Mouse (Mus musculus) layer of hippocampus, adult 2 months (tissue): ENCODE data around the gene Cela3b. TPM values are rescaled to one million over a fixed set of nuclear protein-coding genes. Genes with fewer than 3 reads are reported as not detected.

Experiments
- DNase-seq, 2 experiments: peaks; one replicate each; pipeline ENCODE4 v3.0.0; 2022; ENCODE audit warnings: low spot score in 2 of 2
- H3K27ac ChIP-seq: fragments of 200-600 bp; 2 replicates; pipeline ENCODE4 v1.8.1; 2022
- H3K4me3 ChIP-seq: fragments of 200-600 bp; 2 replicates; pipeline ENCODE4 v1.8.1; 2022; ENCODE audit warnings: mild to moderate bottlenecking
- CTCF ChIP-seq: fragments of 200-600 bp; conservative IDR thresholded peaks from 2 replicates; pipeline ENCODE4 v1.8.1; 2022; ENCODE audit warnings: antibody characterized with exemption, mild to moderate bottlenecking, moderate library complexity
- total RNA-seq, 2 experiments: library from RNA; stranded (reverse); gene quantifications; 2 replicates each; pipeline ENCODE4 v1.2.3; 2021

The Cela3b gene
- total RNA-seq, 2 experiments from 2014 or later = not detected

DNA sequence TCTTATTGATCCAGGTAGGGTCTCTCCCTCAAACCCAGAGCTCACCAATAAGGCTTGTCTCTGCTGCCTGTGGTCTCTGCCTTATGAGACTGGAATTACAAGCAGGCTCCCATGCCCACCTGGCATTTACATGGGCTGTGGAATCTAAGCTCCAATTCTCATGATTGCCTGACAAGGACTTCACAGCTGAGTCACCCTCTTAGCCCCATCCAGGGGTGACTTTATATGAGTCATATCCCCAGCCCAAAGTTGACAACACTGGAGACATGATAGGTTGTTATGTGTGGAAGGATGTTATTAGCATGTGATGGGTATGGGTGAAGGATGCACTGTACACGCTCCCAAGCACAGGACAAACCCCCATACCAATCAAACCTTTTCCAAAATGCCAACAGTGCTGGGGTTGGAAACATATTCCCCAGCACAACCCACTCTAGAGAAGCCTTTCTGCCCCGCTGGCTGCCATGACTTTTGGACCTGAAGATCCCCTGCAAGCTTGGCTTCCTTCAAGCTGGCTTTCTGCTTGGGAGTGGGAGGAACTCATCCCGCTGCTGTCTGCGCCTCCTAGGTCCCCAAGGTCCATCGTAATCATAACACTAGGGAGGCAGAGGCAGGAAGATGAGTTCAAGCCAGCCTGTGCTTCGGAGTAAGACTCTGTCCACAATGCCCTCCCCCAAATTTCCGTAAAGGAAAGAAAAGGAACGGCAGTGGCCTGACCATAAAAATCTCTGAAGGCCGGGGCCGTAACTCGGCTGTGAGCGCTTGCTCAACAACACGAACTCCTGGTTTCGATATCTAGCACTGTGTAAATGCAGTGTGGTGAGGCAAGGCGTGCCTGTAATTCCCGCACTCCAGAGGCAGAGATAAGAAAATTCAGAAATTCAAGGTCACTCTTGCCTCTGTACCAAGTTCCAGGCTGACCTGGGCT is 58.5 kb downstream of the Cela3b start:
- TF ChIP-seq CTCF = no peak
- no peak for DNase-seq
- H3K4me3 ChIP-seq = no peak overlapping the region
- no peak overlapping the region for H3K27ac ChIP-seq

Other genes starting within 250 kb of the Cela3b start
- gene Wnt4, start 153.1 kb downstream of the Cela3b start, total RNA-seq = 1 to 10 TPM; 5.2 to 6.6 TPM
- 100 to 1,000 TPM; 300 to 303 TPM for gene Cdc42, start 72.8 kb downstream of the Cela3b start, total RNA-seq
- not detected for gene Cela3a, start 20.7 kb downstream of the Cela3b start, total RNA-seq
- not detected for gene 1700013G24Rik, start 22.7 kb upstream of the Cela3b start, total RNA-seq
- 1 to 10 TPM; 4.0 to 5.2 TPM for gene Hspg2, start 38.2 kb upstream of the Cela3b start, total RNA-seq
- not detected for gene Ldlrad2, start 144.0 kb upstream of the Cela3b start, total RNA-seq
- 100 to 1,000 TPM; 142 to 160 TPM for gene Usp48, start 163.2 kb upstream of the Cela3b start, total RNA-seq
- gene Rap1gap, start 234.2 kb upstream of the Cela3b start, total RNA-seq = 100 to 1,000 TPM; 281 to 291 TPM